Mouse (Mus musculus) embryonic fibroblast, embryonic 13.5 days (primary cell): Measurements from ENCODE around the gene Osbpl10. TPM values are rescaled to one million over a fixed set of nuclear protein-coding genes. Genes with fewer than 3 reads are reported as not detected.

ENCODE experiments used
- H3K27ac ChIP-seq: 2 replicates; pipeline ENCODE4 v1.5.1; 2012; ENCODE audit warnings: low read length, control low read depth, inconsistent platforms; ENCODE audit not compliant: insufficient read depth
- H3K4me1 ChIP-seq: 2 replicates; pipeline ENCODE4 v1.6.1; 2011; ENCODE audit warnings: low read length; ENCODE audit not compliant: control insufficient read depth, insufficient read depth
- H3K4me3 ChIP-seq: 2 replicates; pipeline ENCODE4 v1.5.1; 2011; ENCODE audit warnings: mild to moderate bottlenecking, control low read depth, low read length; ENCODE audit not compliant: insufficient read depth
- CTCF ChIP-seq: IDR thresholded peaks from 2 replicates; pipeline ENCODE4 v1.5.1; 2011; ENCODE audit warnings: mild to moderate bottlenecking, control low read depth, low read length, moderate library complexity, borderline replicate concordance; ENCODE audit not compliant: insufficient read depth
- POLR2A ChIP-seq: IDR thresholded peaks from 2 replicates; pipeline ENCODE4 v1.6.1; 2011; ENCODE audit warnings: low read depth, mild to moderate bottlenecking, control low read depth, low read length, moderate library complexity
- polyA plus RNA-seq: library from polyadenylated mRNA; stranded (reverse); fragments of >200 nt; gene quantifications from 2 replicates; pipeline ENCODE4 v1.2.4, GENCODE M21; 2011; ENCODE audit warnings: low read depth; ENCODE audit not compliant: missing spikeins, insufficient read length

The Osbpl10 gene
- polyA plus RNA-seq, 1 experiment = 3.1 TPM

DNA sequence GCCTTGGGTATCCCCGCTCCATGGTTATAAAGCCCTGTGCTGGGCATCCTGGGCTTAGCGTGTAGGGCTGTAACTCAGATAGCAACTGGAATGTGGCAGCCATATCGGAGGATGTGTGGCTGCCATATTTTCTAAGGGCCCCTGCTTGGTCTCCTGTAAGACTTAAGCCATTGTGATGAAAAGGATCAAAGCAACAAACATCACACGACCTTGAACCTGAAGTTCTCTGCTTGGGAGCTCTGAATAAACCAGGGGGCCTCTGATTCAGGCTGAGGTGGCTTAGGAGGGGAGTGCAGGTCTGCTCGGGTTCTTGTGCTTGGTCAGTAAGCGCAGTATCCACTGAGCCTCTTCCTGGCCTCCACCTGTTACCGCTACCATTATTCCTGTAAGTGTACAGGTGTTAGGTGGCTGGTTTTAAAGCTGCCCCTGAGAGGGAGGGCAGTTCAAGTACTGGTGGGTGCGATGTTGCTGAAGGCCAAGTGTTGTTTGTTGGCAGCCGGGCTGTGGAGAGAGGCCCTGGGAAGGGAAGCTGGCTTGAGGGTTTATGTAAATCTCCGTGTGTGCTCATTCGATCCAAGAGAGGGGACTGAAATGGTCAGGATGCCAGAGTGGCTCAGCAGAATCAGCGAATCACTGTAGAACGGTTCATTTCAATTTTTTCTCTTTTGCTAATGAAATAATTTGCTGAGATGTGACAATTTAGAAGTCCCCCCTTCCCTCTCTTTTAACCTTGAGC lies 64.8 kb downstream of the Osbpl10 start:
- TF ChIP-seq POLR2A (no peak), CTCF (no peak)
- Histone ChIP-seq H3K4me3 (no peak overlapping the region), H3K27ac (no peak overlapping the region), H3K4me1 (no peaks in the 10 kb centered on the region)

GRCm38 (mm10) chr9:115043881-115044770 lies 65.8 kb downstream of the Osbpl10 start:
- Histone ChIP-seq H3K27ac (no peak overlapping the region), H3K4me1 (no peaks in the 10 kb centered on the region), H3K4me3 (no peak overlapping the region)
- TF ChIP-seq POLR2A (no peak), CTCF (no peak)

DNA sequence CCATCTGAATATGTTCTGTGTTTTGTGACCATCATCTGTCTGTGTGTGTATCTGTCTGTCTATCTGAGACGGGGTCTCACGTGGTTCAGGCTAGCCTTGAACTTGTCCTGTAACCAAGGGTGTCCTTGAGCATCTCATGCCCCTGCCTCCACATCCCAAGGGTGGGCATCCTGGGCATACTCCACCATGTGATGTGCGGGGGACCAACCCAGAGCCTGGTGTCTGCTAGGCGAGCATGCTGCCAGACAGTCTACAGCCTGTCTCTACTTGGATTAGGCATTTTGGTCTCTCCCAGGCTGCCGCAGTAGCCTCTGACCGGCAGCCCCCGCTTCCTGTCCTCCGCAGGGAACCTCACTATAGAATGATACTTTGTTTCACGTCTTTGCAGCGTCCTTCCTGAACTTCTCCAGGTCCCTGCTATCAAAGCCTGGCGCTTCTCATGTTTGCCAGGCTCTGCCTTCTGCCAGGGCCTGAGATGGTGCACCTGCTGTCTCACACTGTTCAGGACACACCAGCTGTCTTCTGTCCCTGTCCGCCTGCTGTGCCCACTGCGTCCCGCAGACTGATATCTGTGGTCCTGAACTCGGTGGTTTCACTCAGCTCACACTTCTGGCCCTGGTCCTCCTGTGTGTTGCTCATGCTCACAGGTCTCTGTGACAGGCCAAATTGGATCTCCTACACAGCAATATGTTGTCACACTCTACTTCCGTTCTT lies 66.9 kb downstream of the Osbpl10 start:
- Histone ChIP-seq H3K4me3 (no peak overlapping the region), H3K4me1 (no peaks in the 10 kb centered on the region), H3K27ac (no peak overlapping the region)
- TF ChIP-seq POLR2A (no peak), CTCF (no peak)

- H3K4me3 ChIP-seq = no peak overlapping the region
- H3K4me1 ChIP-seq = no peaks in the 10 kb centered on the region
- TF ChIP-seq POLR2A (no peak), CTCF (no peak)
- no peak overlapping the region for H3K27ac ChIP-seq
Observed at GRCm38 (mm10) chr9:115046701-115047100, 68.3 kb downstream of the Osbpl10 start.

DNA sequence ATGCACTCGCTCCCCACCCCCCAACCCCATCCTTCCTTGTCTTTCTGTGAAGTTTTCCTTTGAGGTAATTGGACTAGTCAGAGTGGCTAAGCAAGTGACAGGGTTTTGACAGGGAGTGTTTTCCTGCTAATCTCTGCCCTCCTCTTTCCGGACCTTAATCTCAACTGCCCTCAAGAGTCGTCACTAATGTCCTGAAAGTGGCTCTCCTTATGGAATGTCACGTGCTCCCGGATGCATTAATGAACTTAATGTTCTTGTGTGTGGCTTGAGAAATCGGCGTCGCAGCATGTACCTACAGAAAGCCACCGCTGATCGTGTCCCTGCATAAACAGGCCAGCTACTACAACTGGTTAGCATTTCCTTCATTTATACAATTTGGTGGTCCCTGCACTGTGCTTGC lies 70.0 kb downstream of the Osbpl10 start:
- H3K4me3 ChIP-seq = no peak overlapping the region
- TF ChIP-seq CTCF (no peak), POLR2A (no peak)
- H3K4me1 ChIP-seq = no peaks in the 10 kb centered on the region
- H3K27ac ChIP-seq = no peak overlapping the region

GRCm38 (mm10) chr9:115048861-115049260 lies 70.5 kb downstream of the Osbpl10 start:
- no peaks in the 10 kb centered on the region for H3K4me1 ChIP-seq

GRCm38 (mm10) chr9:115049981-115050720 lies 71.8 kb downstream of the Osbpl10 start:
- no peak for TF ChIP-seq CTCF
- TF ChIP-seq POLR2A = no peak
- no peak overlapping the region for H3K27ac ChIP-seq
- H3K4me1 ChIP-seq = no peaks in the 10 kb centered on the region
- H3K4me3 ChIP-seq = no peak overlapping the region

More at GRCm38 (mm10) chr9:115048861-115049260, 70.5 kb downstream of the Osbpl10 start:
- Histone ChIP-seq H3K27ac (no peak overlapping the region), H3K4me3 (no peak overlapping the region)
- TF ChIP-seq POLR2A (no peak), CTCF (no peak)

DNA sequence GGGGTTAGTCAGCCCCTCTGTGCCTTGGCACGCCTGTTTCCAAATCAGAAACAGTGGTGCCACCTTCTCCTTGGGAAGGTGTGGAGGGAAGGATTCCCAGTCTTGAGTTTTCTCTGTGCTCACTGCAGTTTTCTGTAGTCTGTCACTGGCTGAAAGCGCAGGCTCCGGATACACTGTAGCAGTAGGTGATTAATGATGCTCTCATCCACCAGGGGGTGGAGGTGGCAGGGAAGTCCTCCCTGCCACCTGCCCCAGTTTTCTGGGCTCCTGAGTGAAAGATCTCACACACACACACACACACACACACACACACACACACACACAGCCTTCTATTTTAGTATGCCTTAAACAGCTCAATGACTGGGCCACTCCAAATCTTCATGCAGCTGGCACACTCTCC lies 73.6 kb downstream of the Osbpl10 start:
- TF ChIP-seq CTCF = no peak
- TF ChIP-seq POLR2A = no peak
- no peaks in the 10 kb centered on the region for H3K4me1 ChIP-seq
- H3K4me3 ChIP-seq = no peak overlapping the region
- no peak overlapping the region for H3K27ac ChIP-seq

- Histone ChIP-seq H3K4me3 (no peak overlapping the region), H3K4me1 (no peaks in the 10 kb centered on the region), H3K27ac (no peak overlapping the region)
- TF ChIP-seq CTCF (no peak), POLR2A (no peak)
Observed at GRCm38 (mm10) chr9:115053779-115054178, 75.4 kb downstream of the Osbpl10 start.
